Mouse (Mus musculus): Measurements from ENCODE around the gene Pdrg1. TPM values are rescaled to one million over a fixed set of nuclear protein-coding genes. Genes with fewer than 3 reads are reported as not detected.

Gene Pdrg1
- total RNA-seq, 1 experiment = 52.2 TPM

- Histone ChIP-seq H3K27ac (ENCODE audit: insufficient read depth, low read depth, low read length, poor library complexity, severe bottlenecking) (no peak within 1 kb of the TSS), H3K36me3 (ENCODE audit: control insufficient read depth, insufficient read depth, low read length, poor library complexity, severe bottlenecking) (no peaks in the 10 kb centered on the region), H3K4me3 (ENCODE audit: insufficient read depth in 1 of 2, low read depth in 1 of 2, low read length in 2 of 2, poor library complexity in 1 of 2, severe bottlenecking in 1 of 2) (peak within 1 kb of the TSS; percentile 65 to 69), H3K9me3 (ENCODE audit: control insufficient read depth, insufficient read depth, low read depth, low read length) (no peaks in the 10 kb centered on the region), H3K9ac (ENCODE audit: insufficient read depth, low read depth, low read length, poor library complexity, severe bottlenecking) (peak within 1 kb of the TSS; percentile 51), H3K4me1 (ENCODE audit: control insufficient read depth in 2 of 2, insufficient read depth in 2 of 2, low read length in 2 of 2, poor library complexity in 1 of 2) (no peaks in the 10 kb centered on the region; a peak in 1 of 4 replicates)
- in situ Hi-C loops (cut with MboI; ENCODE audit: low sequenced_read_pairs in 2 of 2, unreplicated experiment in 2 of 2) = no loop called here
- TF ChIP-seq HCFC1 (IDR thresholded peaks at IDR 0.05; ENCODE audit: borderline replicate concordance, insufficient read depth, low read length) = peak; percentile 76
- TF ChIP-seq CHD2 (IDR thresholded peaks at IDR 0.05; ENCODE audit: low read depth, low read length) = peak; percentile 75; the same call in 1 of the 2 replicates
- TF ChIP-seq ZC3H11A (IDR thresholded peaks at IDR 0.05; ENCODE audit: borderline replicate concordance, low read depth, low read length) = no peak
- peak; percentile 70 for DNase-seq (ENCODE audit: low read depth, low spot score)
Measured at GRCm38 (mm10) chr2:152962091-152962793, 53.0 kb downstream of the Pdrg1 start, which contains the start of gene Ttll9. TSS of gene Ttll9 (plus strand) at chr2:152962485.

Other genes with a start within 250 kb of the Pdrg1 start
- gene Bcl2l1, start 183.7 kb downstream of the Pdrg1 start, total RNA-seq (2012; rRNA removed) = 24.9 and 34.9 TPM in 2 replicates
- 63.2 and 77.8 TPM in 2 replicates for gene Tpx2, start 167.5 kb downstream of the Pdrg1 start, total RNA-seq (2012; rRNA removed)
- gene Mylk2, start 104.1 kb downstream of the Pdrg1 start, total RNA-seq (2012; rRNA removed) = 0.16 and 0.22 TPM in 2 replicates
- gene Foxs1, start 82.2 kb downstream of the Pdrg1 start, total RNA-seq (2012; rRNA removed) = 0.36 TPM in 1 of 2 replicates, not detected in the other
- 0.31 and 0.48 TPM in 2 replicates for gene Dusp15, start 63.7 kb downstream of the Pdrg1 start, total RNA-seq (2012; rRNA removed)
- 1.2 and 2.1 TPM in 2 replicates for gene Ttll9, start 52.9 kb downstream of the Pdrg1 start, total RNA-seq (2012; rRNA removed)
- 0.36 and 1.9 TPM in 2 replicates for gene Xkr7, start 16.4 kb upstream of the Pdrg1 start, total RNA-seq (2012; rRNA removed)
- gene Ccm2l, start 50.5 kb upstream of the Pdrg1 start, total RNA-seq (2012; rRNA removed) = 1.9 and 2.2 TPM in 2 replicates
- gene Hck, start 93.0 kb upstream of the Pdrg1 start, total RNA-seq (2012; rRNA removed) = 29.3 and 60.8 TPM in 2 replicates
- 62.8 and 108 TPM in 2 replicates for gene Tm9sf4, start 145.9 kb upstream of the Pdrg1 start, total RNA-seq (2012; rRNA removed)
- 1.7 and 2.1 TPM in 2 replicates for gene Tspyl3, start 210.0 kb upstream of the Pdrg1 start, total RNA-seq (2012; rRNA removed)
- 3.5 and 3.9 TPM in 2 replicates for gene Plagl2, start 226.0 kb upstream of the Pdrg1 start, total RNA-seq (2012; rRNA removed)
- gene Pofut1, start 226.1 kb upstream of the Pdrg1 start, total RNA-seq (2012; rRNA removed) = 29.2 and 37.8 TPM in 2 replicates